Mouse (Mus musculus): ENCODE measurements around the gene Xpr1. TPM values are rescaled to one million over a fixed set of nuclear protein-coding genes. Genes with fewer than 3 reads are reported as not detected.
"Not testable (repeated sequence)": the region's sequence is repeated elsewhere in the genome, so short reads cannot be mapped to it uniquely, and the experiment has no call there.

The Xpr1 gene
- total RNA-seq, 2 experiments from 2014 or later = 76.3 to 80.7 TPM

GRCm38 (mm10) chr1:155335963-155336362 is 81.3 kb downstream of the Xpr1 start:
- no peak for DNase-seq (ENCODE audit: low spot score)

DNA sequence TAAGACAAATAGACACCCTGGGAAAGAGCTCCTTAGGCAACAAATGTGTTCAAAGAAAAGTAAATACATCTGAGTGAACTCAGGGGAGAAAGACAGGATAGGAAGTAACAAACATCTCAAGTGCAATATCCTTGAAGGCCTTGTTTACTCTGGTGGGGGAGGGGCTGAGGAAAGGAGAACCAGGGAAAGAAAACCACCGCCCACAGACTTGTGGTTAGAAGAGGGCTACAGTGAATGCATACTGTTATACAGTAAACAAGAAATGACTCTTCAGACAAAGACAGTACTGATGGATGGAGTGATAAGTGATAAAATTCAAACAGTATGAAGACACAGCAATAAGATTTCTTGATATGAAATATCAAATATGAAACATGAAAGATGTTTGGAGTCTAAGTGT is 95.0 kb downstream of the Xpr1 start:
- DNase-seq (ENCODE audit: low spot score) = no peak

DNA sequence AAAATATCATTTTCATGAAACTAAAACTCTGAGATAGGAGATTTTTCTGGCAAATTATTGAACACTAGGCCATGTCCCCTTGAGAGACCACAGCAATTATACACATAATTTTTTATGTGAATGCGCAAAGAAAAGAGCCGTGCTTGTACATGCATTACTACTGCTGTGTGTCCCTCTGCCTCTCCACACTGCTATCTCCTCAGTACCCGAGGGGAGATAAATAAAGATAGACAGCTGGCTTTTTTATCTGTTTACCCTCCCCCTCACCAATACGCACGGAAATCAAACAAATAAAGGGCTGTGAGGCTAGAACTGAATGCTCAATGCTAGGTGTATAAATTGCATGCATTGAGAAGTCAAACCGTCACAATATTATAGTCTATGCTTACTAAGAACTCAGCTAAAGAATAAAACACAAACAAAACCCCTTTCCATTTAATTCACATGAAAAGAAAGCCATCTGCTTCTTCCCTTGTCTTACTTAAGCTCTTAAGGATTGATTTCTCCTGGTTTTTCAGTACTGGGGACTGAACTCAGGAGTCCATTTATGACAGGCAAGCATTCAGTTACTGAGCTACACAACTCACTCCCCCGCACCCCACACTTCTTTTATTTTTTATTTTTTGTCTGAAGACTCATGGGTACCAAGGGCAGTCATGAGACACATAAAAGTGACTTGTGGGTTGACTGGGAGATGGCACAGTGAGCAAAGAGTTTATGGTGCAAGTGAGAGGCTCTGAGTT is 97.0 kb downstream of the Xpr1 start:
- DNase-seq (ENCODE audit: low spot score) = no peak

GRCm38 (mm10) chr1:155319513-155319912 is 97.7 kb downstream of the Xpr1 start:
- DNase-seq (ENCODE audit: low spot score) = no peak

DNA sequence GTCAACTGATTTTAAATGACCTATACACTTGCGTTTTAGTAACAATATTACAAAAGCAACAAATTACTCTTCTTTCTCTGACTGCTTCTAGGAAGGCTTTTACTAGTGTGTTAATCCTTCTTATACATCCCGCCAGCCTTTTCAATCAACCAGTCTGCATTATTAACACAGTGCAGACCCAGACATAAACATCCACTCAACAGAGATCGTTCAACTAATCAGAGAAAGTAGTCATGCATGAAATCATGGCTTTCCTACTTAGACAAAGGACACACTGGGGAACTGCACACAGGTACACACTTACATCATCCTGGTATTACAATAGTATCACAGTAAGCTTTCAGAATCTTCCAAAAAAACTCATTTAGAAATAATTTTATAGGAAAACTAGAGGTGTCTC is 105.5 kb downstream of the Xpr1 start:
- no peak for DNase-seq (ENCODE audit: low spot score)

GRCm38 (mm10) chr1:155306879-155307278 is 110.3 kb downstream of the Xpr1 start:
- DNase-seq (ENCODE audit: low spot score) = no peak

- DNase-seq (ENCODE audit: low spot score) = no peak
Observed at GRCm38 (mm10) chr1:155303402-155303801, 113.8 kb downstream of the Xpr1 start.

GRCm38 (mm10) chr1:155297615-155298014 is 119.6 kb downstream of the Xpr1 start:
- DNase-seq (ENCODE audit: low spot score) = no peak

GRCm38 (mm10) chr1:155297203-155297602 is 120.0 kb downstream of the Xpr1 start:
- DNase-seq (ENCODE audit: low spot score) = no peak

DNA sequence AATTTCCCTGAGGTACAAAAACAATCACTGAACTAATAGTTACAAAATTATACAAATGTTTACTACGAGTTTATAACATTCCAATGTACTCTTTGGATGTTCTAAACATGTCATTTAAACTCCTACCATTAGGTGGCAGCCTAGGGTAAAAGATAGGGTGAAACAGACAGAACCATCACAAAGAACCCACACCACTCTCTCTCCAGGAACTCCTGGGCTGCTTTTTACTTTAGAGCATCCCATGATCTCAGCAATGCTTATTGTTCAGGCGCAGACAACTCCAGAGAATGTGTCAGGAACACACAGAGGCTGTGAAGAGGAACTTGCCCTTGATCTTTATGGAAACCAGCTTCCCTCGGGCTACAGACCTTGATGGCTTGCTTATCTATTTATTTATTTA is 123.8 kb downstream of the Xpr1 start:
- DNase-seq (ENCODE audit: low spot score) = peak; percentile 76

GRCm38 (mm10) chr1:155289411-155289810 is 127.8 kb downstream of the Xpr1 start:
- no peak for DNase-seq (ENCODE audit: low spot score)

DNA sequence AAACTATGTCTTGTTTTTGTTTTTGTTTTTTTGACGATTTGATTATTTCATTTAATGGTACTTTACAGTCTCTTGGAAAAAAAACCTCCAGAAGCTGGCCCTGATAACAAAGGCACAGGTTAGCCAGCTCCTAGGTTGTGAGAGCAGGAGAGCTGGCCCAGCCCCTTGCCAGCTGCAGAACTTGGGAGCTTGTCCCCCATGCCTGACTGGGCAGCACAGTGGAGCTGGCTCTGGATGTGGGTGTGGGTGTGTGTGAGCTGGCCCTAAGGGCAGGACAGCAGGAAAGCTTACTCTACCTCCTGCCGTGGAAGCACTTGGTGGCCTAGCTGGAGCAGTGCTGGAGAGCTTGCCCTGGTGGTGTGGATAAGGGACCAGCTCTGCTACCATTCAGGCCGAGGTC is 129.2 kb downstream of the Xpr1 start:
- DNase-seq (ENCODE audit: low spot score) = no peak

GRCm38 (mm10) chr1:155283808-155284207 is 133.4 kb downstream of the Xpr1 start:
- DNase-seq (ENCODE audit: low spot score) = no peak

- DNase-seq (ENCODE audit: low spot score) = peak; percentile 77
Observed at GRCm38 (mm10) chr1:155281003-155281793, 136.0 kb downstream of the Xpr1 start.

GRCm38 (mm10) chr1:155280306-155280705 is 136.9 kb downstream of the Xpr1 start:
- no peak for DNase-seq (ENCODE audit: low spot score)

GRCm38 (mm10) chr1:155276381-155277033 is 140.7 kb downstream of the Xpr1 start:
- no peak for DNase-seq (ENCODE audit: low spot score)

- DNase-seq (ENCODE audit: low spot score) = no peak
Observed at GRCm38 (mm10) chr1:155275793-155276192, 141.4 kb downstream of the Xpr1 start.

- DNase-seq (ENCODE audit: low spot score) = peak; percentile 57
Observed at GRCm38 (mm10) chr1:155274976-155275375, 142.2 kb downstream of the Xpr1 start.

- DNase-seq (ENCODE audit: low spot score) = no peak
Observed at GRCm38 (mm10) chr1:155272953-155273352, 144.3 kb downstream of the Xpr1 start.

- DNase-seq (ENCODE audit: low spot score) = not testable (repeated sequence)
Observed at GRCm38 (mm10) chr1:155262496-155262895, 154.7 kb downstream of the Xpr1 start.

- no peak for DNase-seq (ENCODE audit: low spot score)
Observed at GRCm38 (mm10) chr1:155254309-155254708, 162.9 kb downstream of the Xpr1 start.

DNA sequence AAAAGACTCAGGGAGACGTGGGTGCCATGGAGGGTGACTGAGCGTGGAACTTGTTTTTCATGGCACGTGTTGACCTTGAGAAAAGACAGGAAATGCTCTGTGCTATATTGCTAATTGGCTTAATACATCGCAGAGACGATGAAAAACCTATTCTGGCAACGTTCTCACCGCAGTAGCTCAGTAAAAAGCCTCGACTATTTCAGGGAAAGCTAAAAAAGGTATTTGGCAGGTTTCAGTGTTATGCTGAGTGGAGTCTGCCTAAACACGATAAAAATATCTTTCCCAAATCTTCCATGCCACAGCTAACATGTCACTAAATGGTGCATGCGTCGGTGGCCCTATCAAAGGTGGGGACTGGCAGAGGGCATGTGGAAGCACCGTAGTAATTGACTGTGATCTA is 164.1 kb downstream of the Xpr1 start:
- DNase-seq (ENCODE audit: low spot score) = no peak

Measured in gastrocnemius, adult 18-20 months (tissue).